Mouse (Mus musculus) effector memory CD4-positive, alpha-beta T cell, adult 5 months (primary cell): Measurements from ENCODE around the gene Coq3. TPM values are rescaled to one million over a fixed set of nuclear protein-coding genes. Genes with fewer than 3 reads are reported as not detected.

Experiments used
- polyA plus RNA-seq: library from polyadenylated mRNA; unstranded; fragments of 100-300 nt; shearing (Covaris generic); gene quantifications from one replicate; pipeline ENCODE4 v1.2.1, GENCODE M21; 2017

Gene Coq3
- 4.7 TPM for polyA plus RNA-seq

GRCm38 (mm10) chr4:21879565-21880220 is at the start of gene Coq3:
Gene Coq3, plus strand, starts transcription at chr4:21879673.

GRCm38 (mm10) chr4:21847481-21848286 is 31.8 kb upstream of the Coq3 start, which contains the start of gene Pnisr:
Gene Pnisr, plus strand, starts transcription at chr4:21847583.

GRCm38 (mm10) chr4:21930971-21931771 is 51.7 kb downstream of the Coq3 start, which contains the start of gene Faxc:
Gene Faxc, plus strand, starts transcription at chr4:21931329.

Other genes with a start within 250 kb of the Coq3 start
- gene Prdm13, start 193.7 kb upstream of the Coq3 start, polyA plus RNA-seq, result not detected
- 30.8 TPM for gene Ccnc, start 152.0 kb upstream of the Coq3 start, polyA plus RNA-seq
- gene Usp45, start 112.5 kb upstream of the Coq3 start, polyA plus RNA-seq, result 27.0 TPM
- 8.8 TPM for gene Tstd3, start 112.5 kb upstream of the Coq3 start, polyA plus RNA-seq
- 146 TPM for gene Pnisr, start 32.1 kb upstream of the Coq3 start, polyA plus RNA-seq
- gene Faxc, start 51.7 kb downstream of the Coq3 start, polyA plus RNA-seq, result not detected